Mouse (Mus musculus) gastrocnemius, adult 2 months (tissue): Measurements from ENCODE around the gene Ttc21a. TPM values are rescaled to one million over a fixed set of nuclear protein-coding genes. Genes with fewer than 3 reads are reported as not detected.
A peak's percentile ranks its signal among the peaks of the same experiment; 100 is the strongest.

Experiments used
- DNase-seq: peaks from one replicate; pipeline ENCODE4 v3.0.0; 2022
- H3K27ac ChIP-seq: fragments of 200-600 bp; 2 replicates; pipeline ENCODE4 v1.8.1; 2022; ENCODE audit warnings: mild to moderate bottlenecking
- H3K4me3 ChIP-seq: fragments of 200-600 bp; 2 replicates; pipeline ENCODE4 v1.8.1; 2022; ENCODE audit warnings: mild to moderate bottlenecking, moderate library complexity
- CTCF ChIP-seq: fragments of 200-600 bp; IDR thresholded peaks from 2 replicates; pipeline ENCODE4 v1.8.1; 2022; ENCODE audit warnings: antibody characterized with exemption, mild to moderate bottlenecking, moderate library complexity
- intact Hi-C: fragments of 180-260 bp; cut with DNase I; formaldehyde crosslinking; loops from one replicate; pipeline ENCODE4 v1.15.1; 2025
- total RNA-seq, 2 experiments: library from RNA; stranded (reverse); gene quantifications; 2 replicates each; pipeline ENCODE4 v1.2.3; 2021

The Ttc21a gene
- total RNA-seq, 2 experiments from 2014 or later = not detected

GRCm38 (mm10) chr9:119945173-119945900 is 7.9 kb downstream of the Ttc21a start:
- DNase-seq = no peak
- intact Hi-C loops = no loop called here
- no peak overlapping the region for H3K27ac ChIP-seq
- TF ChIP-seq CTCF = peak; percentile 55
- no peak overlapping the region for H3K4me3 ChIP-seq

GRCm38 (mm10) chr9:119948804-119949203 is 11.4 kb downstream of the Ttc21a start:
- TF ChIP-seq CTCF = no peak
- no peak overlapping the region for H3K4me3 ChIP-seq
- intact Hi-C loops = no loop called here
- H3K27ac ChIP-seq = no peak overlapping the region
- DNase-seq = no peak

- no peak for TF ChIP-seq CTCF
- no peak overlapping the region for H3K27ac ChIP-seq
- intact Hi-C loops = no loop called here
Observed at GRCm38 (mm10) chr9:119950434-119950833, 13.0 kb downstream of the Ttc21a start.

GRCm38 (mm10) chr9:119951388-119951787 is 14.0 kb downstream of the Ttc21a start:
- TF ChIP-seq CTCF = no peak
- no peak overlapping the region for H3K27ac ChIP-seq

More at GRCm38 (mm10) chr9:119950434-119950833, 13.0 kb downstream of the Ttc21a start:
- DNase-seq = no peak
- H3K4me3 ChIP-seq = no peak overlapping the region

GRCm38 (mm10) chr9:119958835-119959234 is 21.4 kb downstream of the Ttc21a start:
- H3K4me3 ChIP-seq = no peak overlapping the region
- DNase-seq = no peak
- intact Hi-C loops = no loop called here
- TF ChIP-seq CTCF = no peak
- no peak overlapping the region for H3K27ac ChIP-seq

More at GRCm38 (mm10) chr9:119951388-119951787, 14.0 kb downstream of the Ttc21a start:
- DNase-seq = no peak
- intact Hi-C loops = no loop called here
- no peak overlapping the region for H3K4me3 ChIP-seq

- H3K27ac ChIP-seq = no peak overlapping the region
- TF ChIP-seq CTCF = no peak
- intact Hi-C loops = loop anchor here (2.0 kb wide), 1 partner anchor 111 kb away; no protein-coding TSS in a partner anchor
- no peak for DNase-seq
- no peak overlapping the region for H3K4me3 ChIP-seq
Observed at GRCm38 (mm10) chr9:119962216-119962615, 24.8 kb downstream of the Ttc21a start.

- Histone ChIP-seq H3K27ac (peak overlapping the region; percentile 74), H3K4me3 (peak overlapping the region; percentile 31)
- DNase-seq = peak; percentile 83
- intact Hi-C loops = loop anchor here (1.0 to 2.0 kb wide), 2 partner anchors 48 to 110 kb away; no protein-coding TSS in a partner anchor
- TF ChIP-seq CTCF = peak; percentile 97; the same call in 1 of the 2 replicates
Observed at GRCm38 (mm10) chr9:119962987-119963667, 25.7 kb downstream of the Ttc21a start.

- no peak for TF ChIP-seq CTCF
- peak overlapping the region; percentile 5; the same call in 1 of the 2 replicates for H3K4me3 ChIP-seq
- H3K27ac ChIP-seq = peak overlapping the region; percentile 74
- DNase-seq = no peak
- intact Hi-C loops = no loop called here
Observed at GRCm38 (mm10) chr9:119964206-119964605, 26.8 kb downstream of the Ttc21a start.

- DNase-seq = no peak
- no peak overlapping the region for H3K4me3 ChIP-seq
- intact Hi-C loops = no loop called here
- no peak overlapping the region for H3K27ac ChIP-seq
- no peak for TF ChIP-seq CTCF
Observed at GRCm38 (mm10) chr9:119965186-119965585, 27.8 kb downstream of the Ttc21a start.

- intact Hi-C loops = no loop called here
- H3K27ac ChIP-seq = no peak overlapping the region
- no peak for DNase-seq
- H3K4me3 ChIP-seq = no peak overlapping the region
- no peak for TF ChIP-seq CTCF
Observed at GRCm38 (mm10) chr9:119966221-119966910, 29.0 kb downstream of the Ttc21a start.

GRCm38 (mm10) chr9:119969811-119970210 is 32.4 kb downstream of the Ttc21a start:
- H3K27ac ChIP-seq = no peak overlapping the region
- no peak for TF ChIP-seq CTCF
- intact Hi-C loops = no loop called here
- H3K4me3 ChIP-seq = no peak overlapping the region
- no peak for DNase-seq

GRCm38 (mm10) chr9:119970221-119970620 is 32.8 kb downstream of the Ttc21a start:
- peak; percentile 48 for TF ChIP-seq CTCF
- peak; percentile 67 for DNase-seq
- intact Hi-C loops = no loop called here
- H3K4me3 ChIP-seq = no peak overlapping the region
- peak overlapping the region; percentile 32 for H3K27ac ChIP-seq
